Mouse (Mus musculus): ENCODE results near the gene Hspa13. TPM values are rescaled to one million over a fixed set of nuclear protein-coding genes. Genes with fewer than 3 reads are reported as not detected.

Gene Hspa13
- total RNA-seq (2014; rRNA removed) (36.4 and 38.2 TPM in 2 replicates), polyA plus RNA-seq (2015; fragmentation: Nextera tagmentation; extraction: Ambion mirVana) (38.1 and 40.4 TPM in 2 replicates)

- under 1% methylated on average over 51 of the region's 51 CpGs for WGBS
- peak; percentile 99 for DNase-seq (ENCODE audit: low spot score)
Measured at GRCm38 (mm10) chr16:75766388-75767249, at the start of gene Hspa13. TSS of gene Hspa13 (minus strand) at chr16:75767104.

GRCm38 (mm10) chr16:75779271-75779670, 12.4 kb upstream of the Hspa13 start:
- peak; percentile 77 for TF ChIP-seq CTCF (IDR thresholded peaks at IDR 0.05; ENCODE audit: low read depth)
- Histone ChIP-seq H3K9me3 (ENCODE audit: low read length) (no peaks in the 10 kb centered on the region), H3K4me1 (ENCODE audit: insufficient read depth, low read length) (no peaks in the 10 kb centered on the region), H3K4me2 (ENCODE audit: low read depth, low read length) (no peak overlapping the region), H3K9ac (replicated peaks; ENCODE audit: low read length) (no peak overlapping the region), H3K4me3 (ENCODE audit: low read length) (no peak overlapping the region), H3K27ac (no peak overlapping the region), H3K27me3 (ENCODE audit: insufficient read depth, low read length) (no peaks in the 10 kb centered on the region), H3K36me3 (ENCODE audit: insufficient read depth, low read length) (no peaks in the 10 kb centered on the region)
- ATAC-seq, result no peak
- WGBS, result 38% methylated on average over 1 of the region's 1 CpGs
- peak; percentile 76 for DNase-seq (ENCODE audit: low spot score)

More at GRCm38 (mm10) chr16:75766388-75767249, at the start of gene Hspa13:
- Histone ChIP-seq H3K27me3 (ENCODE audit: insufficient read depth, low read length) (no peaks in the 10 kb centered on the region), H3K4me1 (ENCODE audit: insufficient read depth, low read length) (peaks cover 4% of the 10 kb centered on the region; the same call in 1 of the 2 replicates), H3K36me3 (ENCODE audit: insufficient read depth, low read length) (peaks cover 9% of the 10 kb centered on the region; the same call in 1 of the 2 replicates), H3K27ac (peak within 1 kb of the TSS; percentile 81), H3K9ac (replicated peaks; ENCODE audit: low read length) (peak within 1 kb of the TSS; percentile 75), H3K4me3 (ENCODE audit: low read length) (peak within 1 kb of the TSS; percentile 61), H3K4me2 (ENCODE audit: low read depth, low read length) (peak within 1 kb of the TSS; percentile 80), H3K9me3 (ENCODE audit: low read length) (no peaks in the 10 kb centered on the region)
- ATAC-seq, result peak; percentile 99
- TF ChIP-seq CTCF (IDR thresholded peaks at IDR 0.05; ENCODE audit: low read depth), result peak; percentile 51; the same call in 1 of the 2 replicates

GRCm38 (mm10) chr16:75773222-75773621, 6.3 kb upstream of the Hspa13 start:
- no peak overlapping the region for H3K27ac ChIP-seq
- no peak for ATAC-seq
- no peak overlapping the region for H3K4me2 ChIP-seq (ENCODE audit: low read depth, low read length)
- no peaks in the 10 kb centered on the region for H3K4me1 ChIP-seq (ENCODE audit: insufficient read depth, low read length)
- no peaks in the 10 kb centered on the region for H3K27me3 ChIP-seq (ENCODE audit: insufficient read depth, low read length)
- DNase-seq (ENCODE audit: low spot score), result no peak
- H3K4me3 ChIP-seq (ENCODE audit: low read length), result no peak overlapping the region
- H3K9ac ChIP-seq (replicated peaks; ENCODE audit: low read length), result no peak overlapping the region
- 91% methylated on average over 10 of the region's 10 CpGs for WGBS
- no peaks in the 10 kb centered on the region for H3K9me3 ChIP-seq (ENCODE audit: low read length)
- TF ChIP-seq CTCF (IDR thresholded peaks at IDR 0.05; ENCODE audit: low read depth), result no peak
- no peaks in the 10 kb centered on the region for H3K36me3 ChIP-seq (ENCODE audit: insufficient read depth, low read length)

- 18% methylated on average over 21 of the region's 21 CpGs for WGBS
Measured at GRCm38 (mm10) chr16:75767250-75768002, 522 bp upstream of the Hspa13 start.

GRCm38 (mm10) chr16:75752876-75753275, 14.0 kb downstream of the Hspa13 start:
- WGBS, result 88% methylated on average over 1 of the region's 1 CpGs
- DNase-seq (ENCODE audit: low spot score), result no peak
- no peak for ATAC-seq
- no peak for TF ChIP-seq CTCF (IDR thresholded peaks at IDR 0.05; ENCODE audit: low read depth)
- Histone ChIP-seq H3K9ac (replicated peaks; ENCODE audit: low read length) (no peak overlapping the region), H3K27ac (no peak overlapping the region), H3K27me3 (ENCODE audit: insufficient read depth, low read length) (no peaks in the 10 kb centered on the region), H3K9me3 (ENCODE audit: low read length) (no peaks in the 10 kb centered on the region), H3K4me2 (ENCODE audit: low read depth, low read length) (no peak overlapping the region), H3K36me3 (ENCODE audit: insufficient read depth, low read length) (peaks cover 6% of the 10 kb centered on the region; the same call in 1 of the 2 replicates), H3K4me1 (ENCODE audit: insufficient read depth, low read length) (no peaks in the 10 kb centered on the region), H3K4me3 (ENCODE audit: low read length) (no peak overlapping the region)

More at GRCm38 (mm10) chr16:75767250-75768002, 522 bp upstream of the Hspa13 start:
- Histone ChIP-seq H3K4me3 (ENCODE audit: low read length) (peak overlapping the region; percentile 61), H3K4me2 (ENCODE audit: low read depth, low read length) (peak overlapping the region; percentile 80), H3K4me1 (ENCODE audit: insufficient read depth, low read length) (peaks cover 4% of the 10 kb centered on the region; the same call in 1 of the 2 replicates), H3K27ac (peak overlapping the region; percentile 81; the same call in 1 of the 2 replicates), H3K9me3 (ENCODE audit: low read length) (no peaks in the 10 kb centered on the region), H3K36me3 (ENCODE audit: insufficient read depth, low read length) (peaks cover 7% of the 10 kb centered on the region; the same call in 1 of the 2 replicates), H3K9ac (replicated peaks; ENCODE audit: low read length) (peak overlapping the region; percentile 75), H3K27me3 (ENCODE audit: insufficient read depth, low read length) (no peaks in the 10 kb centered on the region)
- TF ChIP-seq CTCF (IDR thresholded peaks at IDR 0.05; ENCODE audit: low read depth), result no peak
- ATAC-seq (peak; percentile 67), DNase-seq (ENCODE audit: low spot score) (no peak)

- H3K4me2 ChIP-seq (ENCODE audit: low read depth, low read length), result no peak overlapping the region
- H3K4me1 ChIP-seq (ENCODE audit: insufficient read depth, low read length), result no peaks in the 10 kb centered on the region
- WGBS, result 50% methylated on average over 5 of the region's 5 CpGs
- H3K9me3 ChIP-seq (ENCODE audit: low read length), result no peaks in the 10 kb centered on the region
- no peak overlapping the region for H3K4me3 ChIP-seq (ENCODE audit: low read length)
- TF ChIP-seq CTCF (IDR thresholded peaks at IDR 0.05; ENCODE audit: low read depth), result no peak
- H3K27me3 ChIP-seq (ENCODE audit: insufficient read depth, low read length), result no peaks in the 10 kb centered on the region
- no peak overlapping the region for H3K9ac ChIP-seq (replicated peaks; ENCODE audit: low read length)
- H3K36me3 ChIP-seq (ENCODE audit: insufficient read depth, low read length), result no peaks in the 10 kb centered on the region
- DNase-seq (ENCODE audit: low spot score) (no peak), ATAC-seq (no peak)
- no peak overlapping the region for H3K27ac ChIP-seq
Measured at GRCm38 (mm10) chr16:75750103-75750502, 16.8 kb downstream of the Hspa13 start.
